Mouse (Mus musculus) embryonic fibroblast, embryonic 13.5 days (primary cell): ENCODE data around the gene Cdk5rap2.

Experiments used
- CTCF ChIP-seq: IDR thresholded peaks from 2 replicates; pipeline ENCODE4 v1.5.1; 2011; ENCODE audit warnings: mild to moderate bottlenecking, control low read depth, low read length, moderate library complexity, borderline replicate concordance; ENCODE audit not compliant: insufficient read depth
- POLR2A ChIP-seq: IDR thresholded peaks from 2 replicates; pipeline ENCODE4 v1.6.1; 2011; ENCODE audit warnings: low read depth, mild to moderate bottlenecking, control low read depth, low read length, moderate library complexity

GRCm38 (mm10) chr4:70396701-70397100, 13.5 kb downstream of the Cdk5rap2 start:
- TF ChIP-seq POLR2A = no peak
- TF ChIP-seq CTCF = no peak
